Mouse (Mus musculus) CD8-positive naive resting alpha-beta T cell, adult 2 months (primary cell): ENCODE measurements around the gene Rnase12.

Source experiments
- DNase-seq, 2 experiments: peaks; one replicate each; pipeline ENCODE4 v3.0.0; 2022; ENCODE audit warnings: low read depth in 2 of 2, low spot score in 2 of 2

The Rnase12 gene

GRCm38 (mm10) chr14:51085911-51086310 lies 28.4 kb upstream of the Rnase12 start:
- DNase-seq: no peak

DNA sequence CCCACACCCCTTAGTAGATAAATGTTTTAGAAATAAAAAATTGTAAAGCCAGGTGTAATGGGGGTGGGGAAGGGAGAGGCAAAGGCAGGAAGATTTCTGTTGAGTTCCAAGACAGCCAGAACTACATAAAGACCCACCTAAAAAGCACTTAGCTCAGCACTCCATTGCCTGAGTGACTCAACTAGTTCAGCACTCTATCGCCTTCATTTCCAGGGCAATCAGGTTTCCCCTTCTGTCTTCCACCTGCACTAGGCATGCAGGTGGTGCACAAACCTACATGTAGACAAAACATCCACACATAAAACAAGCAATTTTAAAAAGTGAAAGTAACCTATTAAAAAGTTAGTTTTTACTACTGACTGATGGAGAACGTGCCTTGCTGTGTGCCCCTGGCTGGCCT lies 27.6 kb upstream of the Rnase12 start:
- DNase-seq: no peak

GRCm38 (mm10) chr14:51083805-51084204 lies 26.3 kb upstream of the Rnase12 start:
- no peak for DNase-seq

DNA sequence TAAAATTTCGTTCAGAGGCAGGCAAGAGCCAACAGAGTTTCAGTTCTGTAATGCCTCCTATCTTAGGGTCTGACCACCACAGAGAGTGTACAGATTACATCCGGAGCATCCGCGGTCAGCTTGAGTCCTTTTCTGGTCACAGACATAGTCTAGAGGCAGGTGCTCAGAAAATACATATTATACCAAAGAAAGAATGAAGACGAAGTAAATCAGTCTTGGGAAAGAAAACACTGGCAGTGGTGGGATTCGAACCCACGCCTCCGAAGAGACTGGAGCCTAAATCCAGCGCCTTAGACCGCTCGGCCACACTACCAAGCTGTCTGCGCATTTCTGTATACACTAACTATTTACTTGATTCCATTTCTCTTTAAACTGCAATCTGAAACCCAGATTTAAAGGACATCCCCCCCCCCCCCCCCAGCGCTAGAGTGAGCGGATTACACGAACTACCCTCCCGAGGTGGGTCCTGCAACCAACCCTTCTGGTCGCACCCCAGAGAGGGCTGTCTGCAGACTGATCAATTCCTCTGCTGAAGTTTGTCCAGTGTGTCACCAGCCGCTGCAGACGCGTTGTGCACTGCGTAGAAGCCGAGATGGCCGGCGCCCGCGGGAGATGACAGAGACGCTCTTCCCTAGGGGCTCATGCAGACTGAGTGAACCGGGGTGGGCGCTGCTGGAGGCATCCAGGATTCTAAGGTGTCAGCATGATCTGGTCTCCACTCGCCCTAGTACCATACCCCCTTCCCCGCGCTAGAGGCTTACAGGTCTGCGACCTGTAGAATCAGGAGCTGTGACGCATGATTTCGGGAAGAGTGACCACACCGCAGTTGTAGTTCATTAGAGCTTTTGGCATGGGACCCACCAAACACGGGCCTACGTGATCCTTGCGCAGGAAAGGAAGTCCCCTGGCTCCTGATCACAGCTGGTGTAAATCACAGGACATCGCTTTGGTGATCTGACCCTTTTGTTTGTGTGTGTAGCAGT lies 25.4 kb upstream of the Rnase12 start:
- peak; percentile 65 to 74 for DNase-seq

GRCm38 (mm10) chr14:51081035-51081434 lies 23.6 kb upstream of the Rnase12 start:
- no peak for DNase-seq

GRCm38 (mm10) chr14:51079180-51079579 lies 21.7 kb upstream of the Rnase12 start:
- no peak for DNase-seq

- no peak for DNase-seq
These were observed 16.9 kb upstream of the Rnase12 start, which contains the start of gene Olfr750 for GRCm38 (mm10) chr14:51074335-51074734. Olfr750 (minus strand) TSS chr14:51074435.

GRCm38 (mm10) chr14:51069617-51070016 lies 12.2 kb upstream of the Rnase12 start:
- peak; percentile 52 to 60 for DNase-seq

GRCm38 (mm10) chr14:51068956-51069355 lies 11.5 kb upstream of the Rnase12 start:
- no peak for DNase-seq

DNA sequence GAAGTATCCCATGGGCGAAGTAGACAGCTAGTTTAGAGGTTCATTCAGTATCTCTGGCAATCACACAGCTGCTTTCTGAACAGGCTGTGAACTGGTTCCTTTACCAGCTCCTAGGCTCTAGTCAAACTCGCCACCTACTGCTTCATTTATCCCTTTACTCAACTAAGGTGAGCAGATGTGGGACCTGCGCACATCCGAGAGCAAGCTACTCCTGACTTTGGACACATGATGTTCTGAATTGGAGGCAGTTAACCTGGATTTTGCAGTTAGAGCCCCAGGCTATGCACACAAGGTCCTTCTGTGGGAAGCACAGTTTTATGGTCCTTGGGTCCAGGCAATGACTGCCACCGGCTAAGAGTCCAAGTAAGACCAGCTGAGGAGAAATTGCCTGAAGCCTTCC lies 3.3 kb upstream of the Rnase12 start:
- DNase-seq: no peak

GRCm38 (mm10) chr14:51054243-51055237 lies 2.9 kb downstream of the Rnase12 start:
- no peak for DNase-seq

- no peak for DNase-seq
These were observed 4.3 kb downstream of the Rnase12 start for GRCm38 (mm10) chr14:51053176-51053575.

- no peak for DNase-seq
These were observed 5.5 kb downstream of the Rnase12 start for GRCm38 (mm10) chr14:51051941-51052340.

DNA sequence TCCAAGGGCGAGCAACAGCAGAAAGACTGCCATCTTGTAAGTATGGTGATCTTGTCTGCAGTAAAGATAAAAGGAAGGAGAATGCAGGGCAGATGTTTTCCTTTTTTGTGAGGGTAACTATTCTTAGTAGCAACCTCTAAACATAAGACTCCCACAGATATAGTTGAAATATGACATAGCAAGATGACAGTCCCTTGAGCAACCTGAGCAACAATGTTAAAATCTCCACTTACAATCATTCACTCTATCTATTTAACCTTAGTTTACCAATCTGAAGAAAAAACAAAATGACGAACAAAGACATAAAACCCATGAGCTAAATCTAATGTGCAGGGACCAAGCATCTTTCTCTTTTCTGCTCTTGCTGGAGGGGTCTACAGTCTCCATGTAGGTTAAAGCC lies 7.4 kb downstream of the Rnase12 start, which contains the start of gene Rnase11:
Gene Rnase11, minus strand, starts transcription at position 101 of the 400 bp plus-strand sequence.
- no peak for DNase-seq

DNA sequence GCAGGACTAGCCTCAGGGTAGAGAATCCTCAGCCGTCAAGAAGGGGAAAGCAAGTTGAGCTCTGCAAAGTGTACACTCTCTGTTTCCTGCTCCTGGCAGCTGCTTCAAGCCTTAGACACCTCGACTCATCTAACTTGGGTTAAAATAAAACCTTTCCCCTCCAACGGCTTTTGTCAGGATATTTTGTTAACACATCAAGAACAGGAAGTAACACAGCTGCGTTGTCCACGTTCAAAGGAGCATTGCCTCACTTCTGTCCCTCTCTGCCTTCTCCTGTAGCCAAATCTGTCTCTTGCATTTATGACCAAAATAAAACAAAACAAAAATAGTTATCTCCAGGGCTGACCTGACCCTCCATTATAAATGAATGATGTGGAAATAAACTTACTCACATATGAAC lies 9.6 kb downstream of the Rnase12 start:
- DNase-seq: no peak

DNA sequence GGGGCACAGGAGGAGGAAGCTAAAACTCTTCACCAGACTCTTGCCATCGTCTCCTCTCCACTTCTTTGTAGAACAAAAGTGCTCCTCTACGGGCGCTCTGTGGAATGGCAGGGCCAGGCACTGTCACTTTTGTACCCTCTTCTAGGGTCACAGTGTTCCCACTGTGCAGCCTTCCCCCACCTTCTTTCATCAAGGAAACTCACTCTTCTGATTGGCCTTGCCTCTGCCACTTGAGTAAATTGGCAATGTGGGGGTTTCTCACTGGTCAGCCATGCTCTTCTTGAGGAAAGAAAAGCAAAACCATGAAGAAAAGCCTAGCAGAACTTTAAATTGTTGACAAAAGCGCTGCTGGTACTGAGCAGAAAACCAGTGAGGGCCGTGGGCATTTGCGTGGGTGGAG lies 15.7 kb downstream of the Rnase12 start, which contains the start of gene Rnase9:
Gene Rnase9, minus strand, starts transcription at position 101 of the 400 bp plus-strand sequence.
- DNase-seq: no peak

GRCm38 (mm10) chr14:51036214-51036613 lies 21.2 kb downstream of the Rnase12 start:
- DNase-seq: no peak

DNA sequence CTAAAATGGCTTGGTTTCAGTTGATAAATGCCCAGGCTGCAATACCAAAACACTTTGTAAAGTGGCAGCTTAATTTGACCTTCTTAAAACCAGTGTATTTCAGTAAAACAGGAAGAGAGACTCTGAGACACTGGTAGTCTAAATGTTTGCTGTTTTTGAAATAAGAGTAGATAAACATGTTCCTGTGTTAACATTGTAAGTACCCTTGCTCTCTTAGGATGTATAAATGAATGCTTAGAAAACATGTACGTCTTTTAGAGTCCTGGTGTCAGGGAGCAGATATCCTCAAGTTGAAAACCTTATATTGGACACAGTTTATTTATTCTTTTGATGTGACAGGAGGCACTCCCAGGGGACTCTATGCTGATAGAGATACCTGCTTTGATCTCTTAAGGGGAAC lies 22.3 kb downstream of the Rnase12 start:
- no peak for DNase-seq

GRCm38 (mm10) chr14:51027387-51028155 lies 29.9 kb downstream of the Rnase12 start:
- no peak for DNase-seq

DNA sequence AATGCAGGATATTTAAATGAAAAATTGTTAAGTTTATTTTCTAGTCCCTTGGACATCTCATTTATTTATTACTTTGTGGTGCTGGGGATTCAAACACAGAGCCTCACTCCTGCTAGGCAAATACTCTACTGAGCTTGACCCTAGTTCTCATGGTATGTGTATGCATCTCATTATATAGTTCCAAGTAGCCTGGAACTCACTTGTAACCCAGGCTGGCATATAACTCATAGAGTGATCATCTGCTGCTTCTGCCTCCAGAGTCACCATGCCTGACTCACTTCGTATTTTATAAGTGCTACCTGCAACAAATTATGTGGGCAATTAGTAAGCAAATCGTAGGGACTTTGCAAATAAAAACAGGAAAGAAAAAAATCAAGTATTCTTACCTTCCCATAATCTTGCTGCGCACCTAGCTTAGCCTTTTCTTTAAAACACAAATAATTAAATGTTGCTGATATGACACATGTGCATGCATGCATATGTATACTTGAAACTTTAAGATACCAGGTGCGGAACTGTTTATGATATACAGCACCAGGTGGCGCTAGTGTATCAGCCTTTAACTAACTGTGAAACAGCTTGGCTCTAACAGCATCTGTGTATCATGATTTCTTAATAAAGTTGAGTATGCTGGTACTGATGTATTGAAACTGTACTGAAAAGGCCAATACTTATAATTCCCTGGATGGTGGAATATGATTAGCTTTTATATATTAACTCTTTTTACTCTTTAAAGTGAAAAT lies 30.9 kb downstream of the Rnase12 start:
- peak; percentile 60 to 71 for DNase-seq
